Mouse (Mus musculus) kidney, embryonic 16.5 days (tissue): ENCODE results near the gene Sfta2. TPM values are rescaled to one million over a fixed set of nuclear protein-coding genes. Genes with fewer than 3 reads are reported as not detected.

Experiments used
- ATAC-seq: fragments of 200-750 bp; cut with Nextera tagmentation; 2 replicates; pipeline ENCODE4 v1.8.0; 2017; ENCODE audit warnings: moderate TSS enrichment; ENCODE audit not compliant: low FRiP score, low TSS enrichment
- H3K27ac ChIP-seq: fragments of 300-500 bp; sonication (generic); 2 replicates; pipeline ENCODE4 v1.5.1; 2014; ENCODE audit warnings: low read length
- H3K27me3 ChIP-seq: fragments of 300-500 bp; sonication (generic); 2 replicates; pipeline ENCODE4 v1.6.1; 2014; ENCODE audit warnings: low read length, control low read depth, mixed read lengths; ENCODE audit not compliant: insufficient read depth
- H3K36me3 ChIP-seq: fragments of 300-500 bp; sonication (generic); 2 replicates; pipeline ENCODE4 v1.6.1; 2014; ENCODE audit warnings: low read length, control low read depth, mixed read lengths; ENCODE audit not compliant: insufficient read depth
- H3K4me1 ChIP-seq: fragments of 300-500 bp; sonication (generic); 2 replicates; pipeline ENCODE4 v1.6.1; 2014; ENCODE audit warnings: low read length, control low read depth, mixed read lengths; ENCODE audit not compliant: insufficient read depth
- H3K4me2 ChIP-seq: fragments of 300-500 bp; sonication (generic); replicated peaks from 2 replicates; pipeline ENCODE4 v1.6.1; 2014; ENCODE audit warnings: low read depth, low read length
- H3K4me3 ChIP-seq: fragments of 300-500 bp; sonication (generic); 2 replicates; pipeline ENCODE4 v1.5.1; 2014; ENCODE audit warnings: mild to moderate bottlenecking, low read length
- H3K9ac ChIP-seq: fragments of 300-500 bp; sonication (generic); replicated peaks from 2 replicates; pipeline ENCODE4 v1.6.1; 2014; ENCODE audit warnings: low read length
- H3K9me3 ChIP-seq: fragments of 300-500 bp; sonication (generic); 2 replicates; pipeline ENCODE4 v1.6.1; 2016; ENCODE audit warnings: low read length, control low read depth
- WGBS: fragments of 180-500 bp; shearing (Covaris S2); extraction: QIAGEN DNeasy Blood & Tissue Kit; methylation state at CpG from one replicate; pipeline ENCODE4 v1.1.7; 2014; 5-methylcytosine and 5-hydroxymethylcytosine counted together
- polyA plus RNA-seq: library from polyadenylated mRNA; unstranded; fragments of >200 nt; fragmentation: Nextera tagmentation; extraction: Ambion mirVana; gene quantifications from 2 replicates; pipeline ENCODE4 v1.2.1, GENCODE M21; 2015

Gene Sfta2
- polyA plus RNA-seq, 1 experiment from 2014 or later, result 7.3 TPM

DNA sequence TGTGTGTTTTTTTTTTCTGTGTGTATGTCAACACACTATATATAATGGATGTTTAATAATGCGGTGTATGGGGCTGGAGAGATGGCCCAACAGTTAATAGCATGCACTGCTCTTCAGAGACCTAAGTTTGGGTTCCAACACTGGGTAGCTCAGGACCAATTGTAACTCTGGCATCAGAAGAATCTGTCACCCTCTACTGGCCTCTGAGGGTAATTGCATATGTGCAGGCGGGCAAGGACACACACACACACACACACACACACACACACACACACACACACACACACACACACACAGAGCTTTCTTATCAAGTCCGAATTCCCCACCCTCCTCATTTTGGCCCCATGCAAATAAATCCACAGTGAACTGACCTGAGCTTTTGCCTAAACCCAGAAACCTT, 33.9 kb downstream of the Sfta2 start:
- H3K4me1 ChIP-seq, result no peaks in the 10 kb centered on the region
- no peak overlapping the region for H3K27ac ChIP-seq
- H3K36me3 ChIP-seq, result no peaks in the 10 kb centered on the region
- no peak overlapping the region for H3K4me3 ChIP-seq
- H3K4me2 ChIP-seq, result no peak overlapping the region
- H3K27me3 ChIP-seq, result no peaks in the 10 kb centered on the region
- no peak overlapping the region for H3K9ac ChIP-seq
- no peaks in the 10 kb centered on the region for H3K9me3 ChIP-seq
- ATAC-seq, result no peak
- 91% methylated on average over 3 of the region's 3 CpGs for WGBS

DNA sequence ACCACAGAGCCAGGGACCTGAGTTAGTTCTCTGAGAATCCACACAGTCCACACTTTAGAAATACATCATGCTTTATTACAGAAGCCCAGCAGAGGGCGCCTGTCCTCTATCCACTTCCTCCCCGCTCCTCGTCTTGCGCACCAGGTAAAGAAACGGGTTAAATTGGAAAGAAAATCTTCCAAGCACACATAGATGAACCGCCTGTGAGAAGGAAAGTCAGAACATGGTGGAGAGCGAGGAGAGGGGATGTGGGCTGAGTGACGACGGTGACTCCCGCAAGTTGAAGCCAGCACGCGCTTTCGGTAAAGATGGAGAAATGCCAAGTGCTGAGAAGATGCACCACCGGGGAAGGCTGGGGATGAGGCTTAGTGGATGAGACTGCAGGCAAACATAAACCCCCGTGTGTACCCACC, 34.4 kb downstream of the Sfta2 start:
- H3K9me3 ChIP-seq, result no peaks in the 10 kb centered on the region
- peak overlapping the region; percentile 75 for H3K4me2 ChIP-seq
- H3K27ac ChIP-seq, result no peak overlapping the region
- H3K27me3 ChIP-seq, result no peaks in the 10 kb centered on the region
- no peak for ATAC-seq
- peak overlapping the region; percentile 50 for H3K4me3 ChIP-seq
- peak overlapping the region; percentile 54 for H3K9ac ChIP-seq
- no peaks in the 10 kb centered on the region for H3K4me1 ChIP-seq
- 1% methylated on average over 15 of the region's 15 CpGs for WGBS
- H3K36me3 ChIP-seq, result no peaks in the 10 kb centered on the region

DNA sequence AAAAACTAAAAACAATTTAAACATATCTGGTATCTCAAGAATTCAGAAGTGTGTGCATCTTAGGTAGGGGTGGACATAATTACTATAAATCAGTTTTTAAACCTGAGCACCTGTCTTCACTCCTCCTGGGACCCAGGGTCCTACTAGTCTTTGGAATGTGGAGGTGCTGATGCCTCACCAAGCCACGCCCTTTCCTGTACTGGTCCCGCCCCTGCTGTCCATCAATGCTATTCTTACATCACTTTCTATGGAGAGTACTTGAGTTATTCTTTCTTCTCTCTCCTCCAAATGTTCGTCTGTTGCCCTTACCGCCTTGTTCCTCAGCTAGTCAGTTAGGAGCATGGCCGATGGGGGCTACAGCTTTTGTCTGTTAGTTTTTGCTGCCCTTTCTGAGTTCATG, 35.0 kb downstream of the Sfta2 start:
- H3K9me3 ChIP-seq, result no peaks in the 10 kb centered on the region
- H3K27ac ChIP-seq, result no peak overlapping the region
- ATAC-seq, result no peak
- H3K4me3 ChIP-seq, result no peak overlapping the region
- H3K36me3 ChIP-seq, result no peaks in the 10 kb centered on the region
- no peak overlapping the region for H3K4me2 ChIP-seq
- H3K4me1 ChIP-seq, result no peaks in the 10 kb centered on the region
- H3K27me3 ChIP-seq, result no peaks in the 10 kb centered on the region
- H3K9ac ChIP-seq, result no peak overlapping the region
- 50% methylated on average over 5 of the region's 5 CpGs for WGBS

DNA sequence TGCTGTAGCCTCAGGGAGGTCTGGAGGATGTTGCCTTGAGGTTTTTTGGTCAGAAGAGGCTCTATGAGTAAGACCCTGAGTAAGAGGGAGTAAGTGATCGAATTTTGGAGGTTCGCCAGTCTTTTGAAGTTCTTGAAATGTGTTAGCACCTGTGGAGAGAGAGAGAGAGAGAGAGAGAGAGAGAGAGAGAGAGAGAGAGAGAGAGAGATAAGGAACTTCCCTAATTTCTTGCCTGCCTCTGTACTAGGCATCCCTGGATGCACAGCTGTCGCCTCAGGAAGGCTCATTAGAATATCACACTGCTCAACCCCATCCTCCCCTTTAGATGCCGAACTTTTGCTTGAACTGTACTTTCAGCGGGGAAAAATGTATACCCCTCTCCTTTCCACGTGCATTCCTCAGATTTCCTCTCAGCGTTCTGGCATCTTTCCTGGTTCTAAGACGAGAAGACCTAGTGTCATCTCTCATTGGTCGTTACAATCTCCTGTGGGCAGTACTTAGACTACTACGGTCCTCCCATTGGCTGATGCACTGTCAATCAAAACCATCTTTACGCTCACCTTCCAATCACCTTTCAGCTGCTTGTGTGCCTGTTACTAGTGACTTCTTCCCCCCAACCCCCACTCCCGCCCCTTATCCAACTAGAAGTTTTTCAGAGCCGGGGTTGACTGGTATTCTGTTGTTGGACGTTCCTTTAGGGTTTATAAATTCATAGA, 37.3 kb downstream of the Sfta2 start:
- Histone ChIP-seq H3K27ac (peak overlapping the region; percentile 23; the same call in 1 of the 2 replicates), H3K4me2 (peak overlapping the region; percentile 38), H3K9ac (no peak overlapping the region), H3K27me3 (no peaks in the 10 kb centered on the region), H3K9me3 (no peaks in the 10 kb centered on the region), H3K4me1 (no peaks in the 10 kb centered on the region), H3K36me3 (no peaks in the 10 kb centered on the region), H3K4me3 (no peak overlapping the region)
- ATAC-seq, result peak; percentile 91
- WGBS, result 25% methylated on average over 14 of the region's 14 CpGs

DNA sequence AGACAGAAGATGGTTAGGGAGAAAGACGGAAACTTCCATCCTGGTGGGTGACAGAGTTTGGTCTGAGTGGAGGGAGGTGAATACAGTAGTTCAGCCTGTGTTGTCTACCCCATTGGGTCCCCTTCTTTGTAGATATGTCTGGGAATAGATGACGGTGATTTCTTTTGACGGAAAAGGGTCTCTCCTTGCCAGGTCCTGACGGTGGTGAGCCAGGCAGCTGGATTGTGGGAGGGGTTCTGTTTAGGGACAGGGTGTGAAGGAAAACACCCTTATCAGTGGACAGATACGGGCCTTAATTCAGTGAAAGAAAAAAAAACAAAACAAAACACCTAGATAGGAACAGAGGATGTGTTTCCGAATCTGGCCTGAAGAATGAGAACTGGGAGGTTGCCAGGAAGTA, 38.0 kb downstream of the Sfta2 start:
- ATAC-seq, result no peak

DNA sequence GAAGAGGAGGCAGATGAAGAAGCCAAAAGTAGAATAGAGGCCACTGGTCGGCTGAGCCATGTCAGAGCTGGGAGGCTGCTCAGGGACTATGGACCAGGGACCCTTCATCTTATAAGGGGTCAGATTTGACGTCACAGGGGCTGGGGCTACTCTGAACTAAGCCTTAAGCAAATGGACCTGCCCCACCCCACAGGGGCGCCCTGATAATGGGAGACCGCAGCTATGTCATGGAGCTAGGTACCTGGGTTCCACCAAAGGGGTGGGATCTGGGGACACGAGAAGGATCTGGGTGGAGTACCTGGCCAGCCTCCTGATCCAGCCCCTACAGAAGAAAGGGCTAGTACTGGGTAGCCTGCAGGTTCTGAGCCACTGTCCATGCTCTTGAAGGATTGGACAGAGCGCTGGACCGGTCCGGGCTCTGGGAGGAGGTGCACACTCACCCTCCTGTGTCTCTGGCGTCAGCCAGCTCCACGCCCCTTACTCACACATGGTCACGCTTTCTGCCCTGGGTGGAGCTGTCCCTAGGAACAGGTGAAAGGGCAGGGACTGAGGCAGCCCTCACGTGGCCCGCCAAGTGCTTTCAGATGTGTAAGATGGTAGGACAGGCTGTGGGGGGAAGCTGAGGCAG, 42.4 kb downstream of the Sfta2 start, which contains the start of gene Mucl3:
Mucl3 (minus strand) TSS at position 87 of the 628 bp plus-strand sequence.
- WGBS, result 59% methylated on average over 13 of the region's 13 CpGs
- no peaks in the 10 kb centered on the region for H3K27me3 ChIP-seq
- no peak within 1 kb of the TSS for H3K4me3 ChIP-seq
- no peak within 1 kb of the TSS for H3K9ac ChIP-seq
- no peaks in the 10 kb centered on the region for H3K9me3 ChIP-seq
- H3K4me2 ChIP-seq, result no peak within 1 kb of the TSS
- ATAC-seq, result peak; percentile 28; the same call in 1 of the 2 replicates
- H3K36me3 ChIP-seq, result no peaks in the 10 kb centered on the region
- H3K27ac ChIP-seq, result no peak within 1 kb of the TSS
- no peaks in the 10 kb centered on the region for H3K4me1 ChIP-seq

More for the DNA sequence above, 38.0 kb downstream of the Sfta2 start:
- H3K9me3 ChIP-seq, result no peaks in the 10 kb centered on the region
- no peaks in the 10 kb centered on the region for H3K27me3 ChIP-seq
- peak overlapping the region; percentile 13; the same call in 1 of the 2 replicates for H3K27ac ChIP-seq
- no peak overlapping the region for H3K4me3 ChIP-seq
- 75% methylated on average over 6 of the region's 6 CpGs for WGBS
- no peaks in the 10 kb centered on the region for H3K36me3 ChIP-seq
- H3K9ac ChIP-seq, result no peak overlapping the region
- H3K4me1 ChIP-seq, result no peaks in the 10 kb centered on the region
- peak overlapping the region; percentile 36 for H3K4me2 ChIP-seq

DNA sequence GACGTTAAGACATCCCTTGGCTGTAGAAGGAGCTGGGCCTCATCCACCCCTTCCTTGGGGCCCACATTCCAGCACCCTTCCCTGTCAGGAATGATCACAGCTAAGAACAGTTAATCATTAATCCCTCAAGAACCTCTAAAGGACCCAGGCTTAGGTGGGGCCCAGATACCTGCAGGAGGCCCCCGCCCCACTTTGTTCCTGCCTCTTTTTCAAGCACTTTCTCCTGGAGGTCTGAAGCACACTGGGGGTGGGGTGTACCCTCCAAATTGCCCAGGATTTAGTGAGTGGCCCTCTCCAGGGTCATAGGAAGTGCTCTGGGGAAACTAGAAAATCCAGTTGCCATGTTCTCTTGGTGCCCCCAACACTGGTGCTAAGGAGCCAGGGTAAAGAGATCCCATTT, 48.1 kb downstream of the Sfta2 start:
- Histone ChIP-seq H3K4me3 (no peak overlapping the region), H3K4me1 (peaks cover 25% of the 10 kb centered on the region; the same call in 1 of the 2 replicates), H3K27me3 (no peaks in the 10 kb centered on the region), H3K9me3 (no peaks in the 10 kb centered on the region), H3K4me2 (no peak overlapping the region), H3K27ac (peak overlapping the region; percentile 79), H3K36me3 (no peaks in the 10 kb centered on the region), H3K9ac (0 out of 2 replicates have a peak overlapping the region, but pooled peaks have one; percentile 32)
- 48% methylated on average over 2 of the region's 2 CpGs for WGBS
- peak; percentile 74; the same call in 1 of the 2 replicates for ATAC-seq

DNA sequence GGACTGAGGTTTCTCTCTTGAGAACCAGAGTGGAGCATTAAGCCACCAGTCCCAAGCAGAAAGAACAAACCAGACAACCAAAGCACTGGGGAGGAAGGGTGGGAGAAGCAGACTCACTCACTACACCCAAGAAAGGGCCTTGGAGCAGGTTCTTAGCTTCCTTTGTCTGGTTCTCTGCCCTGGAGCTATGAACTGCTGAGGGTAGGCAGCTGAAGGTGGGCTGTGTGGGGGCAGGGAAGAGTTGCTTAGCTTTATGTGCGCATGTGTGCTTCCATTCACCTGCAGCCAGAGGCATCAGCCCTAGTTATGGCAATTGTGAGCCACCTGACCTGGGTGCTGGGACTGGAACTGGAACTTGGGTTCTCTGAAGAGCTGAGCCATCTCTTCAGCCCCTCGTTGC, 51.7 kb downstream of the Sfta2 start:
- no peak for ATAC-seq
- H3K9ac ChIP-seq, result no peak overlapping the region
- 78% methylated on average over 2 of the region's 2 CpGs for WGBS
- peak overlapping the region; percentile 13 for H3K27ac ChIP-seq
- peaks cover 25% of the 10 kb centered on the region; the same call in 1 of the 2 replicates for H3K4me1 ChIP-seq
- no peak overlapping the region for H3K4me3 ChIP-seq
- H3K9me3 ChIP-seq, result no peaks in the 10 kb centered on the region
- peaks cover 28% of the 10 kb centered on the region for H3K36me3 ChIP-seq
- H3K27me3 ChIP-seq, result no peaks in the 10 kb centered on the region
- no peak overlapping the region for H3K4me2 ChIP-seq

DNA sequence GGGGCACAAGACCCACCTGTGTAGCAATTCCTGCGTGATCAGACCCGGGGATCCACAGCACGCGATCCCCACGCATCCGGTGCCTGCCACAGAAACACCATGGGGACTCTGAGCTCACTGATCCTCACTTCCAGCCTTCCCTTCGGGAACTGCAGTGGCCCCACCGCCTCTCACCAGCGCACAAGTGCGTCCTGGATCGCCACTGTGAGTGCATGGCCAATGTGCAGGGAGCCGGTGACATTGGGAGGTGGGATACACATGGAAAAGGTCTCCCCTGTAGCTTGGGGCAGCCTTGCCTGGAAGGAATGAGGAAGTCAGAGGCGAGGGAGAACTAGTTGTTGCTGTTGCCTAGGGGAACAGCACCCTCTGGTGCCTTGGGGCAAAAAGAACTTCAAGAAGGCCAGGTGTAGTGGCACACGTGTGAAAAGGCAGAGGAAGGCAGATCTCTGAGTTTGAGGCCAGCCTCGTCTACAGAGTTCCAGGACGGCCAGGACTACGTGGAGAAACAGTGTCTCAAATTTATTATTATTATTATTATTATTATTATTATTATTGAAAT, 64.7 kb downstream of the Sfta2 start:
- Histone ChIP-seq H3K4me1 (peaks cover 13% of the 10 kb centered on the region), H3K4me3 (no peak overlapping the region), H3K9ac (peak overlapping the region; percentile 14), H3K9me3 (no peaks in the 10 kb centered on the region), H3K27ac (no peak overlapping the region), H3K27me3 (no peaks in the 10 kb centered on the region), H3K4me2 (no peak overlapping the region), H3K36me3 (peaks cover 32% of the 10 kb centered on the region)
- 78% methylated on average over 17 of the region's 17 CpGs for WGBS
- no peak; the same call in 1 of the 2 replicates for ATAC-seq
